Mouse (Mus musculus) layer of hippocampus, adult 2 months (tissue): Measurements from ENCODE around the gene Trap1. TPM values are rescaled to one million over a fixed set of nuclear protein-coding genes. Genes with fewer than 3 reads are reported as not detected.

Source experiments
- DNase-seq, 2 experiments: peaks; one replicate each; pipeline ENCODE4 v3.0.0; 2022; ENCODE audit warnings: low spot score in 2 of 2
- H3K27ac ChIP-seq: fragments of 200-600 bp; 2 replicates; pipeline ENCODE4 v1.8.1; 2022
- H3K4me3 ChIP-seq: fragments of 200-600 bp; 2 replicates; pipeline ENCODE4 v1.8.1; 2022; ENCODE audit warnings: mild to moderate bottlenecking
- CTCF ChIP-seq: fragments of 200-600 bp; conservative IDR thresholded peaks from 2 replicates; pipeline ENCODE4 v1.8.1; 2022; ENCODE audit warnings: antibody characterized with exemption, mild to moderate bottlenecking, moderate library complexity
- total RNA-seq, 2 experiments: library from RNA; stranded (reverse); gene quantifications; 2 replicates each; pipeline ENCODE4 v1.2.3; 2021

Gene Trap1
- total RNA-seq, 2 experiments from 2014 or later = 70.7 to 70.9 TPM

DNA sequence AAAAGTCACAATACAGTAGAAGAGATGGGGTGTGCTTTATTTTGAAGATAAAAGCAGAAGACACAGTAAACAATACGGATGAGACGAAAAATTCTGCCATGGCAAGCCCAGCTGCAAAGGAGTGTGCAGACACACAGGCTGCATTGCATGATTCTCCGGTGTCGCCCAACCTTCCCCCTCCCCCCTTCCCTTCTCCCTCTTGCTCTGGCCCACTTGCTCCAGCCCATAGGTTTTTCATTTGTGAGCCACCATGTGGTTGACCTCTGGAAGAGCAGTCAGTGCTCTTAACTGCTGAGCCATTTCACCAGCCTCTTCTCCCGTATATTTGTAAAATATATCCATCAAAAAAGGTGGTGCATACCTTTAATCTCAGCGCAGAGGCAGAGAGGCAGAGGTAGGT, 3.3 kb downstream of the Trap1 start:
- Histone ChIP-seq H3K4me3 (no peak overlapping the region), H3K27ac (no peak overlapping the region)
- DNase-seq = no peak
- TF ChIP-seq CTCF = peak; percentile 38

DNA sequence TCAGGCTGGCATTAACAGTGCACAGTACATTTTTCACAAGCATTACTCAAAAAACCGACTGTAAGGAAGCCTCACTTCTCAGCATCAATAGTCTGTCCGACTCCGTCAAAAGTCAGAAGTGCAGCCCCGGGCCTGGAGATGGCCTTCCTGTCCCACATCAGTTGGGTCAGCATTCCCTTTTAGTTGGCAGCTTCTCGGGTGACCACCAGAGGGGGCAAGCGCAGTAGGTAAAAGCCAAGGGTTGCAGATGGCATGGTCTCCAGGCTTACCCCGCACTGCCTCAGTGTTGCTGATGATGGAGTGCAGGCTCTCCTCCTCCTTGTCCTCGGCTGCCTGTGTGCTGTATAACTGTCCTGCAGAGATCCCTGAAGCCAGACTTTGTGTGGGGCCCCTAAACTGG, 9.0 kb downstream of the Trap1 start:
- peak; percentile 80 for TF ChIP-seq CTCF
- peak; percentile 22 to 57 for DNase-seq

GRCm38 (mm10) chr16:4064945-4065344, 12.7 kb downstream of the Trap1 start:
- H3K27ac ChIP-seq = no peak overlapping the region
- TF ChIP-seq CTCF = no peak
- DNase-seq = no peak

More for the DNA sequence above, 9.0 kb downstream of the Trap1 start:
- Histone ChIP-seq H3K4me3 (no peak overlapping the region), H3K27ac (peak overlapping the region; percentile 43; the same call in 1 of the 2 replicates)

DNA sequence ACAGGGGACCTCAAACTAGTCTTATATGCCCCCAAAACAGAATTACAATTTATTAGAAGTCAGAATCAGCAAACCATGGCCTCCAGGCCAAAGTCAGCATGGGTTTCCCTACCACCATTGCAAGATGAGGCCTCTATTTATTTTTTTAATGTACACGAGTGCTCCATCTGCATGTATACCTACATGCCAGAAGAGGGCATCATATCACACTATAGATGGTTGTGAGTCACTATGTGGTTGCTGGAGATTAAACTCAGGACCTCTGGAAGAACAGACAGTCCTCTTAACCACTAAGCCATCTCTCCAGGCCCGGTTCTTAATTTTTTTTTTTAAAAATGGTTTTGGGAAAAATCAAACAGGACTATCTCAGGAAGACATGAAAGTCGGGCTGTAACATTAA, 23.8 kb downstream of the Trap1 start:
- Histone ChIP-seq H3K27ac (no peak overlapping the region), H3K4me3 (no peak overlapping the region)
- TF ChIP-seq CTCF = peak; percentile 24; the same call in 1 of the 2 replicates
- no peak for DNase-seq

More at GRCm38 (mm10) chr16:4064945-4065344, 12.7 kb downstream of the Trap1 start:
- no peak overlapping the region for H3K4me3 ChIP-seq

- TF ChIP-seq CTCF = no peak
- Histone ChIP-seq H3K27ac (no peak overlapping the region), H3K4me3 (no peak overlapping the region)
- no peak for DNase-seq
Observed at GRCm38 (mm10) chr16:4052601-4053000, 25.0 kb downstream of the Trap1 start.

GRCm38 (mm10) chr16:4045524-4045923, 32.1 kb downstream of the Trap1 start:
- DNase-seq = no peak
- peak; percentile 46 for TF ChIP-seq CTCF
- Histone ChIP-seq H3K27ac (no peak overlapping the region), H3K4me3 (no peak overlapping the region)

DNA sequence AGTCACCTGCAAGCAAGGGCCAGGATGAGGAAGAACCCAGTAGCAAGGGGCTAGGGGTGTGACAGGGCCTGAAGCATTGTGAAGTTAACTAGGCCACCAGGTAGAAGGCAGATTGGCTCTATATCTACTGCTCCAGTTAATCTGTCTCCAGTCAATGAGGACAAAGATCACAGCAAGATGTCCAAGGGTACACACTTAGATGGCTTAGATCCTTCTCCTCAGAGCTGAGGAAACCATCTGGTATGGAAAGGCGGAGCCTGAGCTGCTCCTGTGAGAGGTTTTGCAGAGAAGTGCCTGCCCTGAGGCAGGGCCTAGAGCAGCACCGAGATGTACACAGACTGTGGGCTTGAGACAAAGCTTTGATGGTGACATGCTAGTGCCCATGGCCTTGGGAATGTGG, 33.5 kb downstream of the Trap1 start:
- TF ChIP-seq CTCF = no peak
- H3K27ac ChIP-seq = no peak overlapping the region
- no peak for DNase-seq

DNA sequence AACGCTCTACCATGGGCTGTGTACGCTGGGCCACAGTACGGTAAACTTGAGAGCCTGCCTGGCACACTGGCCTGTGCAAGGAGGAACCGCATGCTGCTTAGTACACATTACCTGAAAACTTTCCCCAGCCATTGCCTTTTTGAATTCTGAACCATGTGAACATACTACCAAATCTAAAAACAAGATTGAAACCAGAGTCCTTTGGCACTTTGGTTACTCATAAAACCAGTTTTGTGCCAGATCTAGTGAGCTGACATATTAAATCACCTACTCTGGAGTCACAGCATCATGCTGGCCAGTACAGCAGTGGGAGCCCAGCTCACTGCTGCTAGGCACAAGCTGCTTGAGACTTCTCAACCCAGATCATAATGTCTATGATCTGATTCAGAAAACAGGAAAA, 36.0 kb downstream of the Trap1 start:
- DNase-seq = no peak
- H3K4me3 ChIP-seq = no peak overlapping the region
- H3K27ac ChIP-seq = no peak overlapping the region
- TF ChIP-seq CTCF = no peak

More for the DNA sequence above, 33.5 kb downstream of the Trap1 start:
- no peak overlapping the region for H3K4me3 ChIP-seq

- TF ChIP-seq CTCF = no peak
- DNase-seq = no peak
- H3K27ac ChIP-seq = no peak overlapping the region
- H3K4me3 ChIP-seq = no peak overlapping the region
Observed at GRCm38 (mm10) chr16:4040206-4040605, 37.4 kb downstream of the Trap1 start.

DNA sequence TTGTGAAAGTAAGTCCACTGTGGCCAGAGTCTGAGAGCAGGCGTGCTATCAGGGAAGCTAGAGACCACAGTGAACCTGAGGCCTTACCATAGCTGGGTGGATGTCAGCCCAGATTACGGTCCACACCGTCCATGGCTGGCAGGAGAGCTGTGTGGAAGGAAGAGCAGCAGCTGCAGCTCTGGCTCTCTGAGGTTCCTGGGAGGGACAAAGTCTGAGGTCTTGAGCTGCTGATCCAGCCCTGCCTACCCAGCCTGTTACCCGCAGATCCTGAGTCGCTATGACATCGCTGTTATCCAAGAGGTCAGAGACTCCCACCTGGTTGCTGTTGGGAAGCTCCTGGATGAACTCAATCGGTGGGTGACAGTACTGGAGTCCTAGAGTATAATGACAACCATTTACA, 39.9 kb downstream of the Trap1 start:
- DNase-seq = no peak
- Histone ChIP-seq H3K4me3 (no peak overlapping the region), H3K27ac (no peak overlapping the region)
- no peak for TF ChIP-seq CTCF

DNA sequence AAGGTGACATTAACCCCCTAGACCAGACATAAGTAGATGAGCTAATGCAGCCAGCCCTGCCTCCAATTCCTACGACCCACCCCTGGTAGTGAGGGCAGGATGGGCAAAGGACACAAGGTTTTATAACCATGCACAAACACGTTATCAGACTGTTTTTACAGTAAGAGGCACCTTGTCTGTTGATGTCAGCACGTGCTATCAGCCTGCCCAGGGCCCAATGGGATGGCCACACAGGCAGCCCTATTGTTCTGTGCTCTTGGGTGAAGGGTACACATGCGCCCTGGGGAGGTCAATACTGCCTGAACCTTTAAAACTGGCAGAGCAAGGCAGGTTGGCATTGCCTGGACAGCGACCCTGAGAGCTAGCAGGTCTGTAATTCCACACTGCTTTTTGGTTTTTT, 40.8 kb downstream of the Trap1 start, which contains the start of gene Dnase1:
Gene Dnase1, plus strand, starts transcription at position 136 of the 400 bp plus-strand sequence.
- TF ChIP-seq CTCF = no peak
- Histone ChIP-seq H3K4me3 (no peak within 1 kb of the TSS), H3K27ac (no peak within 1 kb of the TSS)
- no peak for DNase-seq

- TF ChIP-seq CTCF = no peak
- Histone ChIP-seq H3K4me3 (no peak overlapping the region), H3K27ac (no peak overlapping the region)
- no peak for DNase-seq
Observed at GRCm38 (mm10) chr16:4035575-4035974, 42.1 kb downstream of the Trap1 start.

DNA sequence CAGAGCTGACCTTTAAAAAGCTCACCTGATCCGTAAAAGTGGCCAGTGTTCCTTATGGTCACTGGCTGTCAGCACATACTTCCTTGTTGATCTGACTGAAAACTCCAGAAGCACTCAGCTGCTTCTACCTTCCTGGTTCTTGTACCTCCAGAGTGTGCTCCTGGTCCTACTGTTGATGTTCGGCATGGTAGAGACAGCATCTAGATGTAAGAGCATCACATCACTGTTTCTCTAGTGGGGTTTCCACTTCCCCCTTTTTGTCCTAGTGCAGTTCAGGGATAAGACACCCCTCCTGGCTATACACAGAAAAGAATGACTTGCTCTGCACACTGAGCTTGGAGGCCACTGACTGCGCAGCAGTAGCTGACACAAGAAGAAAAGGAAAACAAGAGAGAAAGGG, 43.2 kb downstream of the Trap1 start:
- TF ChIP-seq CTCF = no peak

GRCm38 (mm10) chr16:4033971-4034370, 43.7 kb downstream of the Trap1 start:
- TF ChIP-seq CTCF = no peak
- no peak for DNase-seq
- H3K27ac ChIP-seq = no peak overlapping the region
- H3K4me3 ChIP-seq = no peak overlapping the region

More for the DNA sequence above, 43.2 kb downstream of the Trap1 start:
- Histone ChIP-seq H3K4me3 (no peak overlapping the region), H3K27ac (no peak overlapping the region)
- no peak for DNase-seq

- Histone ChIP-seq H3K27ac (no peak overlapping the region), H3K4me3 (no peak overlapping the region)
- no peak for DNase-seq
- no peak for TF ChIP-seq CTCF
Observed at GRCm38 (mm10) chr16:4032341-4032748, 45.3 kb downstream of the Trap1 start.
